Mouse (Mus musculus) MEL-GATA-1-ER (cell line): ENCODE data around the gene Spty2d1.
"Not testable (repeated sequence)": the region's sequence is repeated elsewhere in the genome, so short reads cannot be mapped to it uniquely, and the experiment has no call there.

Experiments
- DNase-seq: peaks from one replicate; pipeline ENCODE4 v3.0.0-alpha.2; 2012; ENCODE audit warnings: low read depth; ENCODE audit errors: extremely low read depth

Gene Spty2d1

DNA sequence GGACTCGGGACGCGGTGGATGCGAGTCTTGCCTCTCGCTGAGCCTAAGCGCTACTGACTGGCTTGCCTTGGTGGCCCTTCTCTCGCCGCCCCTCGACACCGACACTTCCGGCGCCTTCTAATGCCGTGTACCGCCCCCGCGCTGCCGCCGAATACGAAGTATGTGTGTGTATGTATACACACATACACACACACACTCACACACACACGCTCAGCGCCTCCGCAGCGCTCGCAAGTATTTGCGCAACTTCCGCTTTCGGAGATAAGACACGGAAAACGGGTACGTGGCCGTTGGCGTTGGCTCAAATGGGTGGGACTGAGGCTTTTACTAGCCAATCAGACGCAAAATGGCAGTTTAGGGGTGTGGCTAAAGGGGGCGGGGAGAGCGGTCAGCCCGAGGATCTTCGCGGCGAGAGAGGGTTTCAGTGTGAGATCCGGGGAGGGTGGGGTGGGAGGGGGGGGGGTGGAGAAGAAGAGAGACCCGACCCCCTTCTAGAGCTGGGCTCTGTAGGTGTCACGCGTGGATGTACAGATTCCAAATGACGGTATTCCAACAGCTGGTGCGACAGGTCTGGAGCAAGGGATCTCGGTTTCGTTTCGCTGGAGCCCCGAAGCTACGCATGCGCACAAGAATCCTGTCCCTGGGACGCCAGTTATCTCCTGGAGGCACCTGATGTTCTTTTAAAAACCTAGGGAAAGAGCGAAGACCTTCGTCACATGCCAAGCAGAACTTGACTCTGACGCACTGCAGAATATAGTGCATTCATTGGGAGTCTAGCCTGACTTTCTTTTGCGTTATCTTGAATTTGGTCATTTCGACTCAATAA, at the start of gene Spty2d1:
Gene Spty2d1, minus strand, starts transcription at position 244 of the 826 bp plus-strand sequence.
- peak; percentile 99 for DNase-seq

DNA sequence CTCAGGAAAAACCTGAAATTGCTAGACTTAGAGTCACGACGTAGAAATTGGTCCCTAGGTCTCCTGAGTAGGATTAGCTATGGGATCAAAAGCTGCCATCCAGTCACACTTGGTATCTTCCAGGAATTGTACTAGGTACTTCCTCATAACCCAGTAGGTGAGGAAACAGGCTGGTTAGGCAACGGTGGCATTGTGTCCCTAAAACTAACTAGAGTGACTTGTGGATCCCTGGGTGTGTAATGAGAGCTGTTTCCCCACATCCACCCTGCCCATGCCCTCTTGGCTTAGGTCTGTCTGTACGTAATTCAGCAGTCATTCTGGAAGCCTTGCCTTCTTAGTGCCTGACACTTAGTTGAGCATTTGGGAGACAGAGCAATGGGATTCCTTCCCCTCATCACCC, 48.1 kb upstream of the Spty2d1 start:
- no peak for DNase-seq

DNA sequence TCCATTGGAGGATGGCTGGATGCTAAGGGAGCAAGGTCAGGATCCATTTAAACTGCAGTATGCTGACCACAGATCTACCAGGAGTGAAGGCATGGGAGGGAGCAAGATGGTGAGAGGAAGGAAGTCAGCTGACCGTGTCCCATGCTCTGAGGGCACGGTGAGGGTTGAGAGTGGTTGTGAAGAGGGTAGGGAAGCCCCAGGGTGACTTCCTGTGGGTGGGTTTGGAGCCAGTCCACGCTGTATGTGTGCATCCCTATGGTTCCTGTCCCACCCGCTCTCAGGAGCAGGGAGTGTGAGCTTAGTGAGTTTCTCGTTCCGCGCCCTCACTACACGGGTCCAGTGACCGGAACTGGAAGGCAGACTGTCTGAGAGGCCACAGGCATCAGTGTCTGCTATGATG, 47.5 kb upstream of the Spty2d1 start:
- no peak for DNase-seq

DNA sequence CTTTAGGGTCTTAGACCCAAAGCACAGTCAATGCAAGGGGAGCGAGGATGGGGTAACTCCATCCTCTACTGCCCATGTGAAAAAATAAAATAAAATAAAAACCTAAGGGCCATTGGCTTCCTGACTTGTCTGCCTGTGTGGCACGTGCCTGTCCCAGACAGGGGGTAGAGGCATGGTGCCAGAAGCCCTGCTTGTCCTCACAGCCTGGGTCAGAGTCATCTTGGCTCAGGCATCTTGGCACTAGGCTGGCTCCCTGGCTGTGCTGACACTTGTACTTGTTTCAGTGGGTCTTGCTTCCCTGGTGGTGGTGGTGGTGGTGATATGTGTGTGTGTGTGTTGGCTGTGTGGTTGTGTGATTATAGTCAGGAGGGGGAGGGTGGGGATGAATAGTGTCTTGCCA, 46.5 kb upstream of the Spty2d1 start:
- no peak for DNase-seq

DNA sequence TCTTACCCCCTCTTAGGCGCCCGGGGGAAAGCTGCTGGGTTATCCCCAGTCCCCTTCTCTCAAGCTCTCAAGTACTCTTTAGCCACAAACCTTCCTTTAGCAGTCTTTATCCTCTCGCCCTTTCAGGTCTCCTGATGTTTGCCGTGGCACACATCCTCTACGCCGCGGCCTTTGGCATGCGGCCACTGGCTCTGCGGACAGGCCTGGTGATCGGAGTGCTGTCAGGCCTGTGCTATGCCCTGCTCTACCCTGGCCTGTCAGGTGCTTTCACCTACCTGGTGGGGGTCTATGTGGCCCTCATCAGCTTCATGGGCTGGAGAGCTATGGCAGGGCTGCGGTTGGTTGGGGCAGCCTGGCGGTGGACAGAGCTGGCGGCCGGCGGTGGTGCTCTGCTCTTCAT, 45.1 kb upstream of the Spty2d1 start:
- no peak for DNase-seq

DNA sequence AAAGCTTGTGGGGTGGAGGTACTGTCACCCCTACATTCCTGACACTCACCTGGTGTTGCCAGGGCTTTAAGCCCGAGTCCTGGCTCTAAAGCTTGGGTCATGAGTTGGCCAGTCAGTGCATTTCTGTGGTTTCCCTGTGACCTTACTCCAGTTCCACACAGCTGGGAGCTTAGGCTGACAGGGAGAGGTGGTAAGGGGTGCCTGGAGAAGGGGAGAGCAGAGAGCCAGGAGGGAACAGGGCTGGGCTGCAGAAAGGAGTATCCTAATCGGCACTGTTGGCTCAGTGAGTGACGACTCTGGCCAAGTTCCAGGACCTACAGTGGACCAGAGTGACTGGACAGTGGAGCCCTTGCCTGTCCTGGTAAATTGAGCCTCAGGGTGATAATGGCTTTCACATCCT, 44.1 kb upstream of the Spty2d1 start:
- no peak for DNase-seq

DNA sequence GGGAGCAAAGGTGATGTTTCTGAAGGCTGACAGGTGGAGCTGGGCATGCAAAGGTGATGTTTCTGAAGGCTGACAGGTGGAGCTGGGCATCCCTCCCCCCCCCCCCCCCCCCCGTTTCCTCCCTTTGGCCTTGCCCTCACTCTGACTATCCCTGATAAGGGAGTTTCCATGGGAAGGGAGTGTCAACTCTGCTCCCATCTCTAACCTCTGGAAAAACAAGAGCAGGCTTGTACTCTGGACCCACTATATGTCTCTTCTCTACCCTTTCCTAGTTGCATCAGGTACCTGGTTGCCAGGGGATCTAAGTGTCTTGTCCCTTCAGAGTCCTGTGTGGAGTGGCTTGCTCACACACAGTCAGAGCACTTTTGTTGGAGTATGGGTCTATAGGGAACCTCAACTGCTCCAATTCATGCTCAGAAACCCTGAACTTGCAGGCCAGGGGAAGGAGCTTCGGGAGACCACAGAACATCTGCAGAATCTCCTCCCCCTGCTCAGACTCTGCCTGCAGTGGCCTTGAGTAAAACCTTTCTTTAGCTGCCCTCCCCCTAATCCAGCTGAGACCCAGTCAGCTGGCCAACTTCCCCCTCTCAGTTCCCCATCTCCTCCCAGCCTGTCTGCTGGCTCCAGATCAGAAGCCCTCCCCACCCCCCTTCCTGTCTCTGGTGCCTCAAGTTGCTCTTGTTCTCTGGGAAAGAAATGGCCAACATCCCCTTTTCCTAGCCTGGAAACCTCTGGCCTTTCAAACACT, 43.4 kb upstream of the Spty2d1 start:
- DNase-seq = peak; percentile 64

DNA sequence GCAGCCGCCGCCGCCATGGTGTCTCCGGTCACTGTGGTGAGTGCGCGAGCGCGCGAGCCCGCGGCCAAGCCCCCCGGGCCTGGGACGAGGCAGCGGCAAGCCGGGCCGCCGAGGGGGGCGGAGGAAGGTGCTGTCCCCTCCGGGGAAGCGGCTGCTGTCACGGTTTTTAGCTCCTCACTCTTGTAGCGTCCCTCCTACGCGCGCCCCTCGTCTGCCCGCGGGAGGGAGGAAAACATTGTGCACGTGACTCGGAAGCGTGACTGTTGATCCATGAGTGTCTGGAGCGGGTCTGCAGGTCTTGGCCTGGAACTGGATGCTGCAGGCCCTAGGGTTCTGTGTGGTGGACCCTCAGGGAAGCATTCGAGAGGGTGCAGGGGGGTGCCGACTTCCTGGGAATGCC, 42.6 kb upstream of the Spty2d1 start:
- peak; percentile 16 for DNase-seq

DNA sequence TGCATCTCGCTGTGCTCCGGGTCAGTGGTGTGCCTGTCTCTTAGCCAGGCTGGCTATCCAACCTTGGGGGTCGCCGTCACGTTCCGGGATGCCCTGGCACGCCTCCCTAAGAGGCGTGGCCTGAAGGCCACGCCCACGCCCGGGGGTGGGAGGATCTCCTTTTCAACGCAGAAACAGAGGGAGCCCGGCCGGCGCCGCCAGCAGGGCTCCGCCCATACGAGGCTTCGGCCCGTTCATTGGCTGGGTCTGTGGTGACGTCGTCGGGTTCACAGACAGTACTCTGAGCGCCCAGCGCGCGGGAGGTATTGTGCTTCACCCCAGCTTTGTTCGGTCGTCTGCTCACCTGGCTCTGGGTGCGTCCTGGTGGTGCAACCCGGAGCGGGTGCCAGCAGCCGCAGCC, 42.2 kb upstream of the Spty2d1 start, which contains the start of gene Tmem86a:
Gene Tmem86a, plus strand, starts transcription at position 236 of the 400 bp plus-strand sequence.
- peak; percentile 78 for DNase-seq

DNA sequence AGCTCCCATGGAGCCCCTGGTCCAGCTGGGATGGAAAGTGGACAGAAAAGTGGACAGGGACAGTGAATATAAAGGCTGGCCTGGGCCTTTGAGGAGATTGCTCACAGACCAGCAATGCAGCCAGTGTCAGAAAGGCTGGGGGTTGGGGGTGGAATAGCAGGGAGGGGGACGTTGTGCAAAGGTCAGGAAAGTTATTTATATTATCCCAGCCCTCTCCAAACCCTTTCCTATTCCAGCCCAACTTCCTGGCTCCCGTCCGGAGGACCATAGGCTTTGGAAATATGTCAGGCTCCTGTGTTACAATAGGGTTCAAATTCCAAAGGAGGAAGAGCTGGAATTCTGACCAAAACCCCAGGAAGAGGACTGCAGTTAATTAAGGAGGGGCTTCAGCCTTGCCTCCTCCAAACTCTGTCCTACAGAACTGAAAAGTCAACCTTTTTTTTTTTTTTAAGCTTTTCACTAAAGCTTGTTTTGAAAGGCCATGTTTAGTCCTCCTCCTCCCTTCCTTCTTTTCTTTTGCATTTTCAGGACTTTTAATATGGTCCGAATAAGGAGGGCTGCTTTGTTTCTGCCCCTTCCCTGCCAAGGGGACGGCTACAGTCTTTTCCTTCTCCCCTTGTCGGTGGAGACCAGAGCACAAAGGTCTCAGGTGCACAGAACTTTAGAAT, 34.7 kb upstream of the Spty2d1 start:
- DNase-seq = no peak

DNA sequence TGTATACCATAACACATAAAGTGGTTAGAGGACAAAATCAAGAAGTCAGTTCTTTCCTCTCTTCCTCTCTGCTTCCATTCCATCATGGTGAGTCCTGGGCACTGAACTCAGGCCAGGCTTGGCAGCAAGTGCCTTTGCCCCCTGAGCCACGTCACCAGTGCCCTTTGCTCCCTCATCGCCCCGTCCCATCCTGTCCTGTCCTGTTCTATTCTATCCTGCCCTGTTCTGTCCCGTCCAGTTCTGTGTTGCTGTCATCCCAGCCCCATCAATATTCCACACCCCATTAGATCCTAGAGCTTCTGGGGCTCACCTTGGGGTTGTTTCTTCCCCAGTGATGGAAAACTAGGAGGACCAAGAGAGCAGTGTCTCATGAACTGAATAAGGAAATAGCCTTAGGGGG, 33.9 kb upstream of the Spty2d1 start:
- DNase-seq = no peak

DNA sequence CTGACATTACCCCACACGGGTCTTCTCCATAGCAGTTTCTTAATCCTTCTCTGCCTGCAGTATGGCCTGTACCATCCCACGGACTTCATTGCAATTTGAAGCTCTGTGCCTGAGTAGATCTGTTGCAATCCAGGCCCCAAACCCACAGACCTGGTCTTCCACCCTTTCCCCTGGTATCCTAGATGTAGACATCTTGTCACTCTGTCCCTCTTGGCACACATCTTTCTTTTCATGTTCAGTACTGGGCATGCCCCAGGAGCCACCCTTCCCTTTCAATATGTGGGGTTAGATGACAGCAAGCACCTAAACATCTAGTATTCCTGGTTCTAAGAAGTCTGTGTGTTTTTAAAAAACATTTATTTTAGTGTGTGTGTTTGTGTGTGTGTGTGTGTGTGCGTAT, 33.5 kb upstream of the Spty2d1 start:
- no peak for DNase-seq

DNA sequence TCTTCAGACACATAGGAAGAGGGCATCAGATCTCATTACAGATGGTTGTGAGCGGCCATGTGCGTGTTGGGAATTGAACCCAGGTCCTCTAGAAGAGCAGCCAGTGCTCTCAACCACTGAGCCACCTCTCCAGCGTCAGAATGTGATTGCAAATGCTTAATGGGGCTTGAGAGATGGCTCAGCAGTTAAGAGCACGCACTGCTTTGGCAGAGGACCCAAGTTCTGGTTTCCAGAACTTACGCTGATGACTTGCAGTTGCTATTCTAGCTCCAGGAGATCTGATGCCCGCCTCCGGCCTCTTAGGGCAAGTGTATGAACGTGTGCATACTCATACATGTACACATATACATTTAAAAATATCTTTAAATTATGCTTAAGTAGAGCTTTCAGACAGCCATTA, 27.2 kb upstream of the Spty2d1 start:
- DNase-seq = no peak

DNA sequence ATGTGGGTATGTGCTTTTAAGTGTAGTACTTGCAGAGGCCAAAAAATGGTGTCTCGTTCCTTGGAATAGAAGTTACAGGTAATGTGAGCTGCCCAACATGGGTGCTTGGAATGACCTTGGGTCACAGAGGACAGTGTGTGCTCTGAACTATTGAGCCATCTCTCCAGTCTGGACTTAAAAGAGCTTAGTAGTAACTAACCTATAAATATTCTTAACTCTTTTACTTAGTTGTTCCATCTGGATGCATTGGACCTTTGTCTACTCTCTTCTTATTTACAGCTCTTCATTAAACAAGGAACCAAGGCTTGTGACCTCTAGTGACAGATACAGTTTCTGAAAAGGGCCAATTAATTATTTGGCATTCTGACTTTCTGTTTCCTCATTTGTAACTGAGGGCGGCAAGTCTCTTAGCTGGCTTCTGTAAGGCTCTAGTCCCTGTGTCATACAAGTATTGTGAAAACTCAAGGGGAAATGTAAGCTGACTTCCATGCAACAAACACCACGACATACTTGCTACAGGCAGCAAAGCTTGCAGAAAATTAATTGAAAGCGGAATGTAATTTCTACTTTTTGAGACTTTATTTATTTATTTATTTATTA, 26.7 kb upstream of the Spty2d1 start:
- DNase-seq = no peak

DNA sequence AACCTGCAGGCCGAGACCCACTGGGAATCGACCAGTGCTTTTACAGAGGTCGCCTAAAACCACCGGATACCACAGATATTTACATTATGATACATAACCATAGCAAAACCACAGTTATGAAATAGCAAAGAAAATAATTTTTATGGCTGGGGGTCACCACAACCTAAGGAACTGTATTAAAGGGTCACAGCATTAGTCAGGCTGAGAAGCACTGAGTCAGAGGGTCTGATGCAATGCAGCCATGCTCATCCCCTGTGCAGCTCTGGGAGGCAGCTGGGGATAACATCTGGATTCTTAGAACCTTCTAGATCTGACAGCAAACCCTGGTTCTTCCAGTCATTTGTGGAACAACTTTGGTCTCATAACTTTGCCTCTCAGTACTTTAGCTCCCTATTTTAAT, 23.2 kb upstream of the Spty2d1 start:
- DNase-seq = no peak

DNA sequence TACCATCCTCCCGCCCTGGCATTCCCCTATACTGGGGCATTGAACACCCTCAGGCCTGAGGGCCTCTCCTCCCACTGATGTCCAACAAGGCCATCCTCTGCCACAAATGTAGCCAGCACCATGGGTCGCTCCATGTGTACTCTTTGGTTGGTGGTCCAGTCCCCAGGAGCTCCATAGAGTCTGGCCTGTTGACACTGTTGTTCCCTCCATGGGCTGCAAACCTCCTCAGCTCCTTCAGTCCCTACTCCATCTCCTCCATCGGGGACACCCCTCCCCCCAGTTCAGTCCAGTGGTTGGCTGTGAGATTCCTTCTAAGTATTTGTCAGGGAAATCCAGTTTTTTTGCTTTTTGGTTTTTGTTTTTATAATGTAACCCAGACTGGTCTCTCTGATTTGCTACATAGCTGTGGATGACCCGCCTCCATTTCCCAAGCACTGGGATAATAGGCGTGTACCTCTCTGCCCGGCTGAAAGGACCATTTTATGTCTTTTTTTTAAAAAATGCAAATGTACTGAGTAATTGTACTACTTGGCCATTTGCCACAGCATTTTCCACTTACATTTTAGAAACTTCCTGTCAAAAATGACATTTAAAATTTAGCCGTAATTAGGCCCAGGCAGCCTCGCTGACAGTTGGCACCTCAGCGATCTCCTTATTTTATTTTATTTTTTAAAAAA, 22.4 kb upstream of the Spty2d1 start:
- DNase-seq = no peak

DNA sequence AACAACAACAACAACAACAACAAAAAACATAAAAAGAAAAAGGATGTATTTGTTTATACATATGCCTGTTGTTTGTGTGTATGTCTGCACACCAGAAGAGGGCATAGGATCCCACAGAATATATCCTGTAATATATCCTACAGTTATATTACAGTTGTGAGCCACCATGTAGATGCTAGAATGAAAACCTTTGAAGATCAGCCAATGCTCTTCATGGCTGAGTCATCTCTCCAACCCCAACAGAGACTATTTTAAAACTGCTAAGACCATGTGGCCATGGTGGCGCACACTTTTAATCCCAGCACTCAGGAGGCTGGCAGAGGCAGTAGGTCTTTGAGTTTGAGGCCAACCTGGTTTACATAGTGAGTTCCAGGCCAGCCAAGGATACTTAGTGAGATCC, 19.3 kb upstream of the Spty2d1 start:
- no peak for DNase-seq

DNA sequence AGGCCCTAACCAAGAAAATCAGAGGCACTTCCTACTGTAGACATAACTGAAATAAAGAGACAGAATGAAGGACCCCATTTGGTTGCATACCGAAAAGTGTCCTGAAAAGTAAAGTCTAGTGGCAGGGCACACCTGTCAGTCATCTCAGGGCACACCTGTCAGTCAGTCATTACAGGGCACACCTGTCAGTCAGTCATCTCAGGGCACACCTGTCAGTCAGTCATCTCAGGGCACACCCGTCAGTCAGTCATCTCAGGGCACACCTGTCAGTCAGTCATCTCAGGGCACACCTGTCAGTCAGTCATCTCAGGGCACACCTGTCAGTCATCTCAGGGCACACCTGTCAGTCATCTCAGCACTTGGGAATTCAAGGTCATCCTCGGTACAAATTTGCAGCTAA, 18.7 kb upstream of the Spty2d1 start:
- DNase-seq = not testable (repeated sequence)

DNA sequence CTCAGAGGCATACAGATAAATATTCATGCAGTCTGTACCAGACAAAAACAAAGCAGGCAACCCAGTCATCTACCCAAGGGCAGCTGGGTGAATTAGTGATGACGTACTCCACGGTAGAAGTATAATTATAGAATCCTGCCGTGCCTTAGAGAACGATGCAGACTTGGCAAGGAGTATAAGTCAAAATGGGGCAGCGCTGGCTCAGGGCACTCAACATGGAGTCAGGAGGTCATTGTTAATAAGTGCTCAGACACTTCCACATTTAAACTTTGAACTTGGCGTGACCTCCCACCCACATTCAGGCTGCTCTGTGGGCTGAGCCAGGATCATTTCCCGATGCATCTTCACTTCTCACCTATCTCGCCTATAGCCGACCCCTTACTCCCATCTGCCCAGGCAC, 17.2 kb upstream of the Spty2d1 start:
- DNase-seq = no peak

DNA sequence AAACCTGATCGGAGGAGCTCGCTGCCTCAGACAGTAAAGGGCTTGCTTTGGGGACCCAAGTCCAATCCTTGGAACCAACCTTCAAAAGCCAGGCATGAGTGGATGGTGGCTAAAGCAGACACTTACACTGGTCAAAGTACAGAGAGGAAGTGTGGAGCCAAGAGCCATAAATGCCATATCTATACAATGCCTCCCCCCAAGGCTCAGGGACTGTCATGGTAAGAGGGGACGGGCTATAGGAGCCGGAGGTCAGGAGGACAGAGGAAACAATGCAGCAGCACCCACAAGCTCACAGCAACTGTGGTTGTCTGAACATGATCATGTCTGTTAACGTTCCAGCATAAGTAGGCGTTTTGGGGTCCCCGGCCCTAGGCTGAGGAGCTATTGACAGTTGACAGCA, 16.2 kb upstream of the Spty2d1 start:
- DNase-seq = no peak

DNA sequence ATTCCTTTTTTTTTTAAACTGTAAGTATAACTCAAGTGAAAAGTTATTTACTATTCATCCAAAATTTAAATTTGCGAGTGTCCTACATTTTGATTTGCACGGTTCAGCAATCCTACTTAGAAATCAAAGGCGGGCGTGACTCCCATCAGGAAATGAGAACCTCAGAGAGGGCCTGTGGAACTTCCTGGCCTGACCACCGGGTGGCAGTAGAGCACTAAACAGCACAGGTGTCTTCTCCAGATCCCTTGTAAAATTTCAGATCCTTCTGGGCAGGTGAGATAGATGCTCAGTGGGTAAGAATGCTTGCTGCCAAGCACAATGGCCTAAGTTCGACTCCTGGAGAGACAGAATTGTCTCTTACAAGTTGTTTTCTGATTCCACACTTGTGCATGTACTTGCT, 15.3 kb upstream of the Spty2d1 start:
- DNase-seq = no peak
